In genomic region chr8:124279690-124279985, GRCm38 (mm10) we compare ENCODE assay signal across 20 mouse cellular contexts.
"Had no signal": no experiment of that assay in that cellular context is flagged by ENCODE, and none has a peak within 500 bp of the region (broad histone marks: within the 10 kb centered on the region; RNA-seq: fewer than 3 reads in every experiment).

No protein-coding gene starts in this region.

- H3K9ac ChIP-seq: heart, embryonic 12.5 days; hindbrain, embryonic 13.5 days; hindbrain, embryonic 15.5 days; intestine, embryonic 15.5 days; limb, embryonic 12.5 days had no signal

- DNase-seq: gastrocnemius, adult 2 months; gastrocnemius, postnatal 10 days; gastrocnemius, postnatal 25 days; heart, adult 18-20 months; heart, postnatal 10 days; heart, postnatal 4 days; kidney, postnatal 10 days; kidney, postnatal 4 days had no signal

- H3K27me3 ChIP-seq: heart, embryonic 12.5 days; hindbrain, embryonic 13.5 days; hindbrain, embryonic 15.5 days; intestine, embryonic 15.5 days; limb, embryonic 12.5 days had no signal

- ATAC-seq: forebrain, embryonic 16.5 days; inflammation-experienced regulatory T-cells, adult 6 months; intestine, postnatal 0 days had no signal

- H3K4me2 ChIP-seq: heart, embryonic 12.5 days; hindbrain, embryonic 13.5 days; hindbrain, embryonic 15.5 days; intestine, embryonic 15.5 days; limb, embryonic 12.5 days had no signal

- H3K36me3 ChIP-seq: hindbrain, embryonic 15.5 days had no signal

- H3K9me3 ChIP-seq: heart, embryonic 10.5 days; hindbrain, embryonic 13.5 days; hindbrain, embryonic 15.5 days; intestine, embryonic 15.5 days; limb, embryonic 10.5 days; limb, embryonic 12.5 days had no signal

- H3K27ac ChIP-seq: heart, embryonic 10.5 days; hindbrain, embryonic 13.5 days; hindbrain, embryonic 15.5 days; intestine, embryonic 15.5 days; layer of hippocampus, adult 2 months; limb, embryonic 10.5 days; limb, embryonic 12.5 days had no signal

- H3K4me3 ChIP-seq: gastrocnemius, adult 2 months; heart, embryonic 10.5 days; heart, embryonic 12.5 days; hindbrain, embryonic 13.5 days; hindbrain, embryonic 15.5 days; intestine, embryonic 15.5 days; layer of hippocampus, adult 2 months; left cerebral cortex, adult 2 months; limb, embryonic 10.5 days; limb, embryonic 12.5 days had no signal
